Mouse (Mus musculus) MEL (cell line): ENCODE data around the gene Wdr90. TPM values are rescaled to one million over a fixed set of nuclear protein-coding genes. Genes with fewer than 3 reads are reported as not detected.

Source experiments
- DNase-seq: peaks from one replicate; pipeline ENCODE4 v3.0.0; 2011; ENCODE audit warnings: low read depth, low spot score
- H3K27ac ChIP-seq: 2 replicates; pipeline ENCODE4 v1.5.1; 2012; ENCODE audit warnings: low read depth, mild to moderate bottlenecking, control low read depth, low read length, moderate library complexity; ENCODE audit not compliant: control insufficient read depth
- H3K27me3 ChIP-seq, 2 experiments: fragments of 150-350 bp in 1 of 2; sonication (generic) in 1 of 2; 2 replicates each; pipeline ENCODE4 v1.6.1; 2012; ENCODE audit warnings: low read length in 2 of 2, mild to moderate bottlenecking in 2 of 2, improper control_type of control experiment in 1 of 2, moderate library complexity in 1 of 2; ENCODE audit not compliant: insufficient read depth in 2 of 2, control insufficient read depth in 1 of 2
- H3K36me3 ChIP-seq, 2 experiments: 2 replicates each; pipeline ENCODE4 v1.6.1; 2012 to 2014; ENCODE audit warnings: low read length in 2 of 2, improper control_type of control experiment in 1 of 2, inconsistent platforms in 1 of 2, mild to moderate bottlenecking in 1 of 2; ENCODE audit not compliant: insufficient read depth in 2 of 2, control insufficient read depth in 1 of 2
- H3K4me1 ChIP-seq, 2 experiments: fragments of 150-350 bp in 1 of 2; sonication (generic) in 1 of 2; 2 replicates each; pipeline ENCODE4 v1.6.1; 2012; ENCODE audit warnings: low read length in 2 of 2, improper control_type of control experiment in 1 of 2, mild to moderate bottlenecking in 1 of 2; ENCODE audit not compliant: insufficient read depth in 2 of 2, control insufficient read depth in 1 of 2
- H3K4me3 ChIP-seq, 2 experiments: fragments of 150-350 bp in 1 of 2; sonication (generic) in 1 of 2; 2 replicates each; pipeline ENCODE4 v1.5.1; 2012; ENCODE audit warnings: low read depth in 2 of 2, low read length in 2 of 2, mild to moderate bottlenecking in 2 of 2, moderate library complexity in 2 of 2, control low read depth in 1 of 2, improper control_type of control experiment in 1 of 2; ENCODE audit not compliant: control insufficient read depth in 1 of 2, insufficient read depth in 1 of 2
- H3K79me2 ChIP-seq: 2 replicates; pipeline ENCODE4 v1.6.1; 2012; ENCODE audit warnings: mild to moderate bottlenecking, low read length, moderate library complexity; ENCODE audit not compliant: control insufficient read depth, poor library complexity, insufficient read depth
- H3K9ac ChIP-seq: 2 replicates; pipeline ENCODE4 v1.6.1; 2012; ENCODE audit warnings: low read depth, mild to moderate bottlenecking, control low read depth, low read length, moderate library complexity; ENCODE audit not compliant: control insufficient read depth, poor library complexity, severe bottlenecking
- H3K9me3 ChIP-seq: fragments of 150-350 bp; sonication (generic); replicated peaks from 2 replicates; pipeline ENCODE4 v1.6.1; 2012; ENCODE audit warnings: mild to moderate bottlenecking, low read length, improper control_type of control experiment, moderate library complexity; ENCODE audit not compliant: insufficient read depth
- BHLHE40 ChIP-seq: IDR thresholded peaks from 2 replicates; pipeline ENCODE4 v1.6.1; 2012; ENCODE audit warnings: low read depth, mild to moderate bottlenecking, inconsistent platforms, low read length, improper control_type of control experiment, borderline replicate concordance
- CTCF ChIP-seq, 3 experiments: IDR thresholded peaks in 2 of 3; conservative IDR thresholded peaks in 1 of 3; 2 replicates each; pipeline ENCODE4 v1.5.1; 2011 to 2012; ENCODE audit warnings: low read length in 3 of 3, low read depth in 2 of 3, mild to moderate bottlenecking in 2 of 3, improper control_type of control experiment in 1 of 3, inconsistent platforms in 1 of 3, mixed read lengths in 1 of 3, moderate library complexity in 1 of 3; ENCODE audit not compliant: control insufficient read depth in 1 of 3, insufficient read depth in 1 of 3, poor library complexity in 1 of 3, severe bottlenecking in 1 of 3
- E2F4 ChIP-seq: IDR thresholded peaks from 2 replicates; pipeline ENCODE4 v1.6.1; 2011; ENCODE audit warnings: low read depth, low read length, improper control_type of control experiment, borderline replicate concordance
- ELF1 ChIP-seq: IDR thresholded peaks from 2 replicates; pipeline ENCODE4 v1.6.1; 2014; ENCODE audit warnings: low read depth, mild to moderate bottlenecking, inconsistent platforms, low read length, improper control_type of control experiment, moderate library complexity
- EP300 ChIP-seq, 2 experiments: IDR thresholded peaks; 2 replicates each; pipeline ENCODE4 v1.6.1; 2011; ENCODE audit warnings: improper control_type of control experiment in 2 of 2, low read length in 2 of 2, low read depth in 1 of 2, mild to moderate bottlenecking in 1 of 2
- ETS1 ChIP-seq: IDR thresholded peaks from 2 replicates; pipeline ENCODE4 v1.6.1; 2012; ENCODE audit warnings: low read depth, mild to moderate bottlenecking, inconsistent platforms, low read length, improper control_type of control experiment, moderate library complexity
- GATA1 ChIP-seq: IDR thresholded peaks from 2 replicates; pipeline ENCODE4 v1.6.1; 2011; ENCODE audit warnings: low read depth, low read length, improper control_type of control experiment
- HCFC1 ChIP-seq: IDR thresholded peaks from 2 replicates; pipeline ENCODE4 v1.6.1; 2012; ENCODE audit warnings: low read depth, mild to moderate bottlenecking, inconsistent platforms, low read length, improper control_type of control experiment, moderate library complexity
- MAFK ChIP-seq: IDR thresholded peaks from 2 replicates; pipeline ENCODE4 v1.6.1; 2011; ENCODE audit warnings: low read depth, mild to moderate bottlenecking, low read length, improper control_type of control experiment, borderline replicate concordance
- MAX ChIP-seq: IDR thresholded peaks from 2 replicates; pipeline ENCODE4 v1.6.1; 2011; ENCODE audit warnings: low read length, improper control_type of control experiment
- MEF2A ChIP-seq: IDR thresholded peaks from 2 replicates; pipeline ENCODE4 v1.6.1; 2014; ENCODE audit warnings: low read depth, mild to moderate bottlenecking, inconsistent platforms, low read length, improper control_type of control experiment; ENCODE audit not compliant: poor library complexity, insufficient replicate concordance, severe bottlenecking; ENCODE audit errors: extremely low read depth
- MXI1 ChIP-seq: IDR thresholded peaks from 2 replicates; pipeline ENCODE4 v1.6.1; 2011; ENCODE audit warnings: mild to moderate bottlenecking, low read depth, low read length, improper control_type of control experiment
- MYB ChIP-seq: IDR thresholded peaks from 2 replicates; pipeline ENCODE4 v1.6.1; 2011; ENCODE audit warnings: mild to moderate bottlenecking, low read depth, low read length, improper control_type of control experiment
- MYC ChIP-seq: IDR thresholded peaks from 2 replicates; pipeline ENCODE4 v1.6.1; 2011; ENCODE audit warnings: low read depth, mild to moderate bottlenecking, low read length, improper control_type of control experiment, moderate library complexity
- NELFE ChIP-seq: IDR thresholded peaks from 2 replicates; pipeline ENCODE4 v1.6.1; 2011; ENCODE audit warnings: low read depth, low read length, improper control_type of control experiment
- NRF1 ChIP-seq: IDR thresholded peaks from 2 replicates; pipeline ENCODE4 v1.6.1; 2014; ENCODE audit warnings: low read depth, mild to moderate bottlenecking, inconsistent platforms, low read length, improper control_type of control experiment, moderate library complexity; ENCODE audit not compliant: poor library complexity, insufficient read depth, severe bottlenecking
- POLR2AphosphoS2 ChIP-seq: IDR thresholded peaks from 2 replicates; pipeline ENCODE4 v1.6.1; 2011; ENCODE audit warnings: low read length, improper control_type of control experiment
- SIN3A ChIP-seq: IDR thresholded peaks from 2 replicates; pipeline ENCODE4 v1.6.1; 2012; ENCODE audit warnings: low read length, improper control_type of control experiment, inconsistent platforms
- TAL1 ChIP-seq: IDR thresholded peaks from 2 replicates; pipeline ENCODE4 v1.6.1; 2012; ENCODE audit warnings: mild to moderate bottlenecking, inconsistent platforms, low read length, moderate library complexity, mixed read lengths
- TCF12 ChIP-seq: IDR thresholded peaks from 2 replicates; pipeline ENCODE4 v1.6.1; 2014; ENCODE audit warnings: low read depth, mild to moderate bottlenecking, inconsistent platforms, low read length, improper control_type of control experiment, moderate library complexity
- UBTF ChIP-seq: IDR thresholded peaks from 2 replicates; pipeline ENCODE4 v1.6.1; 2012; ENCODE audit warnings: low read depth, mild to moderate bottlenecking, inconsistent platforms, low read length, improper control_type of control experiment, moderate library complexity, borderline replicate concordance; ENCODE audit not compliant: insufficient read depth
- USF2 ChIP-seq, 2 experiments: IDR thresholded peaks; 2 replicates each; pipeline ENCODE4 v1.6.1; 2011 to 2012; ENCODE audit warnings: improper control_type of control experiment in 2 of 2, low read length in 2 of 2, borderline replicate concordance in 1 of 2, inconsistent platforms in 1 of 2, low read depth in 1 of 2, mild to moderate bottlenecking in 1 of 2; ENCODE audit not compliant: insufficient read depth in 1 of 2
- ZKSCAN1 ChIP-seq: IDR thresholded peaks from 2 replicates; pipeline ENCODE4 v1.6.1; 2012; ENCODE audit warnings: low read depth, mild to moderate bottlenecking, inconsistent platforms, low read length, improper control_type of control experiment, moderate library complexity
- ZMIZ1 ChIP-seq: IDR thresholded peaks from 2 replicates; pipeline ENCODE4 v1.6.1; 2012; ENCODE audit warnings: low read depth, mild to moderate bottlenecking, inconsistent platforms, low read length, improper control_type of control experiment, moderate library complexity
- ZNF384 ChIP-seq: IDR thresholded peaks from 2 replicates; pipeline ENCODE4 v1.6.1; 2012; ENCODE audit warnings: low read depth, mild to moderate bottlenecking, inconsistent platforms, low read length, improper control_type of control experiment
- polyA plus RNA-seq, 2 experiments: library from polyadenylated mRNA; stranded (reverse) in 1 of 2; unstranded in 1 of 2; fragments of >175 nt in 1 of 2; fragments of >200 nt in 1 of 2; gene quantifications; 2 replicates each; pipeline versions ENCODE4 v1.2.1 to v1.2.4; 2012; ENCODE audit warnings: low replicate concordance in 2 of 2, low read depth in 1 of 2; ENCODE audit not compliant: insufficient read length in 2 of 2, insufficient read depth in 1 of 2, missing spikeins in 1 of 2
- total RNA-seq: library from RNA; depleted of rRNA; stranded (reverse); fragments of 300-350 nt; gene quantifications from 2 replicates; pipeline ENCODE4 v1.2.3, GENCODE M21; 2012

The Wdr90 gene
- total and polyA plus RNA-seq, 3 experiments, result 23.7 to 44.5 TPM; not detected in 1

DNA sequence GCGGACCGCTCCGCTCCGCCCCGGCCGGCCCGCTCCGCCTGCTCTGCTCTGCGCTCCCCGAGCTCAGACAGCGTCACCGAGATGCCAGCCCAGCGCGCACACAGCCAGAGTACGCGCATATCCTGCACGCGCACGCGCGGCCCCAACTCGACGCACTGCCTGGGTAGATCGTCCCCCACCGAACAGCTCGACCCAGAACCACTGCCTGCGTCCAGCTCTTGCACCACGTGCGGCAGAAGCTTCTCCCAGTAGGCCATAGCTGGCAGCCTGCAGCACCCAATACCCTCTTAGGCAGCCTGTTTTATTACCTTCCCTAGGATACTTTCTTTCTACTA, 24.3 kb downstream of the Wdr90 start, which contains the start of gene Rhbdl1:
Gene Rhbdl1 (minus strand): TSS at position 220 of the 335 bp plus-strand sequence.
- Histone ChIP-seq H3K4me3 (no peak within 1 kb of the TSS), H3K27ac (no peak within 1 kb of the TSS), H3K9ac (no peak within 1 kb of the TSS), H3K79me2 (peaks cover 24% of the 10 kb centered on the region), H3K27me3 (no peaks in the 10 kb centered on the region), H3K9me3 (no peaks in the 10 kb centered on the region), H3K36me3 (no peaks in the 10 kb centered on the region; a peak in 2 of 4 replicates), H3K4me1 (peaks cover 2 to 8% of the 10 kb centered on the region in 2 experiments; a peak in 3 of 4 replicates)
- no peak for TF ChIP-seq ZNF384
- TF ChIP-seq TCF12, result no peak
- TF ChIP-seq MYC, result no peak
- TF ChIP-seq NELFE, result no peak
- TF ChIP-seq USF2 (IDR thresholded peaks at IDR 0.05; ENCODE audit: borderline replicate concordance in 1 of 2, insufficient read depth in 1 of 2, low read depth in 1 of 2, low read length in 2 of 2), result no peak
- no peak for TF ChIP-seq BHLHE40
- TF ChIP-seq CTCF (IDR thresholded peaks at IDR 0.05 in 2 of 3, conservative IDR thresholded peaks at IDR 0.05 in 1 of 3; ENCODE audit: control insufficient read depth in 1 of 3, insufficient read depth in 1 of 3, low read depth in 2 of 3, low read length in 3 of 3, poor library complexity in 1 of 3, severe bottlenecking in 1 of 3), result no peak
- no peak for TF ChIP-seq E2F4
- no peak for TF ChIP-seq ELF1
- TF ChIP-seq POLR2AphosphoS2, result no peak
- DNase-seq, result no peak

DNA sequence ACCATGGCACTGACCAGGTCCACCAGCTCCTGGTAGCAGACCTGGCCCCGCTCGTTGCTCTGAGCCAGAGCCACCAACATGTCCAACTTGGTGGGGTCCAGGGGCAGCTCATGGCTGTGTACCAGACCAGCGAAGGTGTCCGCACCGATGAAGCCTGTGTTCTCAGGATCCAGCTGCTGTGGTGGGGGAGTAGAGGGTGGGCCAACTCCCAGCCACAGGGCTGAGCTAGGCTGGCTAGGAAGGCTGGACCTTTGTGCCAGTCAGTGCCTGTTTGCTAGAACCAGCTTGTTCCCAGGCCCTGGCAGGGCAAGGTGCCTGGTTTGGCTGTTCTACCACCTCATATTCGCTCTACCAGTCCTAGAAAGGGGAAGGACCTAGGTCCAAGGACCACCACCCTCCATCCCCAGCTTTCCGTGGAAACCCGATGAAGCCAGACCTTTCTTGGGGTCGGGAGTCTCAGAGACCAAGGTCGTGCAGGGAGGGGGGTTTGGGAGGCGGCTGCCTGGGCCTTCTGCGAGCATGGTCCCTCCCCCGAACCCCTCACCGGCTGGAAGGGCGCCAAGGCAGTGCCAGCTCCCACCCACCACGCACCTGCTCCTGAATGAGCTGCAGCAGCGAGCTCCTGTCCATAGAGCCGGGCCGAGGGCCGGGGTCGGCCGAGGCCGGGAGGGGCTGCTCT, 24.8 kb downstream of the Wdr90 start:
- peaks cover 0 to 2% of the 10 kb centered on the region in 2 experiments; a peak in 2 of 4 replicates for H3K36me3 ChIP-seq
- no peak overlapping the region for H3K9ac ChIP-seq
- no peaks in the 10 kb centered on the region for H3K27me3 ChIP-seq
- H3K4me1 ChIP-seq, result peaks cover 2 to 12% of the 10 kb centered on the region in 2 experiments; a peak in 3 of 4 replicates
- no peak for DNase-seq
- H3K4me3 ChIP-seq, result no peak overlapping the region
- TF ChIP-seq MEF2A (no peak), MXI1 (no peak), ZMIZ1 (no peak), GATA1 (no peak), NELFE (no peak), TAL1 (no peak), NRF1 (no peak), UBTF (no peak), HCFC1 (no peak), ZKSCAN1 (no peak), EP300 (IDR thresholded peaks at IDR 0.05; ENCODE audit: low read depth in 1 of 2, low read length in 2 of 2) (no peak), E2F4 (no peak), MYB (no peak), BHLHE40 (no peak), ETS1 (no peak), MAX (no peak), MAFK (no peak), SIN3A (no peak)
- H3K27ac ChIP-seq, result no peak overlapping the region
- H3K79me2 ChIP-seq, result peaks cover 29% of the 10 kb centered on the region
- no peaks in the 10 kb centered on the region for H3K9me3 ChIP-seq
